Mouse (Mus musculus) liver, embryonic 14.5 days (tissue): ENCODE measurements around the gene Vav3. TPM values are rescaled to one million over a fixed set of nuclear protein-coding genes. Genes with fewer than 3 reads are reported as not detected.

ENCODE experiments used
- ATAC-seq: fragments of 200-750 bp; cut with Nextera tagmentation; 2 replicates; pipeline ENCODE4 v1.8.0; 2017; ENCODE audit warnings: moderate number of reproducible peaks, mild to moderate bottlenecking, moderate library complexity; ENCODE audit not compliant: insufficient read depth
- DNase-seq, 3 experiments: peaks; one replicate each; pipeline ENCODE4 v3.0.0-alpha.2; 2012 to 2013; ENCODE audit warnings: low read depth in 3 of 3, low spot score in 3 of 3
- H3K27ac ChIP-seq: fragments of 300-500 bp; sonication (generic); 2 replicates; pipeline ENCODE4 v1.5.1; 2014; ENCODE audit warnings: moderate library complexity, mild to moderate bottlenecking, control low read depth, inconsistent platforms
- H3K27me3 ChIP-seq: fragments of 300-500 bp; sonication (generic); 2 replicates; pipeline ENCODE4 v1.6.1; 2014; ENCODE audit warnings: mild to moderate bottlenecking, low read length, moderate library complexity; ENCODE audit not compliant: control insufficient read depth, insufficient read depth
- H3K36me3 ChIP-seq: fragments of 300-500 bp; sonication (generic); replicated peaks from 2 replicates; pipeline ENCODE4 v1.6.1; 2014; ENCODE audit warnings: low read depth; ENCODE audit not compliant: control insufficient read depth, insufficient read depth
- H3K4me1 ChIP-seq, 2 experiments: fragments of 200-500 bp in 1 of 2; fragments of 300-500 bp in 1 of 2; sonication (generic) in 1 of 2; replicated peaks; 2 replicates each; pipeline ENCODE4 v1.6.1; 2012 to 2014; ENCODE audit warnings: antibody characterized with exemption in 1 of 2, inconsistent platforms in 1 of 2, low read length in 1 of 2; ENCODE audit not compliant: control insufficient read depth in 2 of 2, insufficient read depth in 2 of 2
- H3K4me2 ChIP-seq: fragments of 300-500 bp; sonication (generic); 2 replicates; pipeline ENCODE4 v1.6.1; 2014; ENCODE audit warnings: low read depth, mild to moderate bottlenecking, control low read depth, moderate library complexity
- H3K4me3 ChIP-seq, 2 experiments: fragments of 200-500 bp in 1 of 2; fragments of 300-500 bp in 1 of 2; sonication (generic) in 1 of 2; 2 replicates each; pipeline ENCODE4 v1.5.1; 2012 to 2014; ENCODE audit warnings: low read depth in 2 of 2, low read length in 2 of 2, mild to moderate bottlenecking in 2 of 2, control low read depth in 1 of 2, inconsistent platforms in 1 of 2, moderate library complexity in 1 of 2; ENCODE audit not compliant: insufficient read depth in 1 of 2
- H3K9ac ChIP-seq: fragments of 300-500 bp; sonication (generic); replicated peaks from 2 replicates; pipeline ENCODE4 v1.6.1; 2014; ENCODE audit warnings: mild to moderate bottlenecking, control low read depth, moderate library complexity
- H3K9me3 ChIP-seq: fragments of 300-500 bp; sonication (generic); 2 replicates; pipeline ENCODE4 v1.6.1; 2016; ENCODE audit warnings: low read length, mixed read lengths; ENCODE audit not compliant: control insufficient read depth
- CTCF ChIP-seq: IDR thresholded peaks from 2 replicates; pipeline ENCODE4 v1.5.1; 2016; ENCODE audit warnings: antibody characterized with exemption, low read depth, control low read depth
- EP300 ChIP-seq: IDR thresholded peaks from 2 replicates; pipeline ENCODE4 v1.6.1; 2016; ENCODE audit warnings: antibody characterized with exemption, low read depth
- WGBS: fragments of 180-500 bp; shearing (Covaris S2); extraction: QIAGEN DNeasy Blood & Tissue Kit; methylation state at CpG from one replicate; pipeline ENCODE4 v1.1.7; 2014; ENCODE audit not compliant: insufficient replicate concordance; 5-methylcytosine and 5-hydroxymethylcytosine counted together
- polyA plus RNA-seq, 2 experiments: library from polyadenylated mRNA; depleted of rRNA in 1 of 2; stranded (reverse) in 1 of 2; unstranded in 1 of 2; fragments of >200 nt; fragmentation: Nextera tagmentation in 1 of 2; extraction: Ambion mirVana in 1 of 2; gene quantifications; 2 replicates each; pipeline versions ENCODE4 v1.2.1 to v1.2.3; 2012 to 2014

Vav3 gene
- polyA plus RNA-seq, 2 experiments, result 1.2 to 2.8 TPM

DNA sequence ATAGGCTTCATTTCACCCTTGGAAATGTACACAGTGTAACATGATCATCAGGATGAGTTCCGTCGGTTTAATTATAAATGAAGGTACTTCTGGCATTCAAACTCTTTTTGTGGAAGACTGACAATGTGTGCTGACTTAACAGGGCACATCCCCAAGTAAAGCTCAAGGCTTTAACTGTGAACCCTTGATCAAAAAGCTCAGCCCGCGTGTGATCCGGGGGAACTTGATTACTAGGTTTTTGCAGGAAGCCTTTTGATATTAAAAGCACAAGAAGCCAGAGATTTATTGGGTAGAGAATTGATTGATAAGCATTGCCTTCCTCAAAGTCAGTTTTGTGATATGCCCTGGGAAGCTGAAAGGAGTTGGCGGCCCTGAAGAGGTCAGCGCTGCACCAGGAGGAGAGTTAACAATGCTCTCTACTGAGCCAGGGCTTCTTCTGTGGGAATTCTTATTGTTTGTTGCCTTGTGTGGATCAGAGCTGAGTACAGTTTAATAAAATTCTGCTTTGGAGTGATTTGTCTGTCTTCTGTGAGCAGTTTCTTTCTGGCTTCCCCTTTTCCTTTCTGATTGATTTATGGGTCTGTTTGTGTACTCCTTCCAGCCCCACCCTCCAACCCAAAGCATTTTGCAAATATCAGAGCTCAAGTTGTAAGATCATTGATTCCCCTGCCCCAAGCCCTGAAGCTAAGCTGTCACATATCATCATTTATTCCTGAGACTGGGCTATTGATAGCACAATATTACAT lies 204.2 kb downstream of the Vav3 start:
- ATAC-seq (no peak), DNase-seq (no peak)
- Histone ChIP-seq H3K36me3 (no peaks in the 10 kb centered on the region), H3K27ac (no peak overlapping the region), H3K27me3 (no peaks in the 10 kb centered on the region), H3K4me3 (no peak overlapping the region), H3K9ac (no peak overlapping the region), H3K4me1 (no peaks in the 10 kb centered on the region), H3K4me2 (no peak overlapping the region), H3K9me3 (no peaks in the 10 kb centered on the region)
- 61% methylated on average over 7 of the region's 7 CpGs for WGBS
- TF ChIP-seq CTCF (no peak), EP300 (no peak)

DNA sequence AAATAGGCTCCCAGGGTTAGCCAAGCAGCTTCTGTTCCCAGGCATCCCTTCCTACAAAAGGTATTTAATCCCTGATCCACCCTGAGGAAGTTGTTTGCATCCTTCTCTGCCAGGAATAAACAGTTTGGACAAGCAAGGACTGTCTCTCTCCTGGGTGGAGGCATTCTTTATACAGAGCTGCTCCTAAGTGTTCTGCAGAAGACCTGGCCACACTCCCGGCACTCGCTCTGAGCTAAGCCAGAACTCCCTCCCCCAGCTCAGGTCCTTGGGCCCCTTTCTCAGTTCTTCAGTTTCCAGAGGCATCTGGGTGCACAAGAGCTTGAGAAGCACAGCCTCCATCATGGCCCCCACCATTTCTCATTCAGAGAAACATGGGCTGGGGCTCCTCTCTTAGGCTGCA lies 216.9 kb downstream of the Vav3 start:
- Histone ChIP-seq H3K9me3 (no peaks in the 10 kb centered on the region), H3K4me1 (no peaks in the 10 kb centered on the region), H3K4me2 (no peak overlapping the region), H3K27me3 (no peaks in the 10 kb centered on the region), H3K27ac (no peak overlapping the region), H3K9ac (no peak overlapping the region), H3K4me3 (no peak overlapping the region), H3K36me3 (no peaks in the 10 kb centered on the region)
- DNase-seq (no peak), ATAC-seq (no peak)
- WGBS, result 54% methylated on average over 2 of the region's 2 CpGs
- TF ChIP-seq CTCF (no peak), EP300 (no peak)

DNA sequence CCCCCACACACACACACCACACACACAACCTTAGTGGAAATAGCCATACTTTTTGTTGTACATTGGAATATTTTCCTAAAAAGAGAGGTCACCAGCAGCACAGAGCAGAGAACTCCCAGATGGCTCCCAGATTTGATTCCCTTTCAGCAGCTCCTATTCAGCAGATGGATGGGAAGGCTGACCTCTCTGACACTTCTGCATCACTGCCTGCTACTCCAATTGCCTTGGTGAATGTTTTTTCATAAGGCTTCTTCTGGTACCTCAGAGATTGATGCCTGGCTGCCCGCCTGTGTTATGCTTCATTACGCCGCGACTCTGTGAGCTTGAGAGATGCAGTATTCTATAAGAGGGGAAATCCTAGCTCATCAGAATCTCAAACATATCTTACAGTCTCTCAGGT lies 220.8 kb downstream of the Vav3 start:
- H3K4me2 ChIP-seq, result no peak overlapping the region
- no peaks in the 10 kb centered on the region for H3K4me1 ChIP-seq
- TF ChIP-seq EP300, result no peak
- TF ChIP-seq CTCF, result no peak
- no peaks in the 10 kb centered on the region for H3K36me3 ChIP-seq
- no peak overlapping the region for H3K4me3 ChIP-seq
- 76% methylated on average over 4 of the region's 4 CpGs for WGBS
- DNase-seq (no peak), ATAC-seq (no peak)
- H3K9me3 ChIP-seq, result no peaks in the 10 kb centered on the region
- no peaks in the 10 kb centered on the region for H3K27me3 ChIP-seq
- H3K9ac ChIP-seq, result no peak overlapping the region
- no peak overlapping the region for H3K27ac ChIP-seq

DNA sequence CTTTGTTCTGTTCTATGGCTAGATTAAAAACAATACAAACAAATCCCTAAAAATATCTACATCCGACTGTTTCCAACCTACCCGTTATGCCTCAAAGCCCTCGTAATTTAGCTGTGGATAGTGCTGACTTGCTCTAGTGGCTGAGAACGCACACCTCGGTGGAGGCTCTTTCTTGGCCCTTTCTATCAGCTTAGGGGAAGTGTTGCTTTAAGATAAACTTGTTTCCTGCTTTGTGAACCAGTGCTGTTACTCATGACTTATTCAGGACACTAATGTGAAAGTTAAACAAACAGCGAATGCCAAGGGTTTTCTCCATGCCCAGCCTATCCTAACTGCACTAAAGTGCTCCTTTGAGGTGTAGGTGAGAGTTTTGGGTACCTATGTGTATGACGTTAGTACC lies 221.3 kb downstream of the Vav3 start:
- H3K4me2 ChIP-seq, result no peak overlapping the region
- H3K4me3 ChIP-seq, result no peak overlapping the region
- no peak overlapping the region for H3K9ac ChIP-seq
- no peaks in the 10 kb centered on the region for H3K36me3 ChIP-seq
- TF ChIP-seq EP300, result no peak
- no peak for TF ChIP-seq CTCF
- no peaks in the 10 kb centered on the region for H3K9me3 ChIP-seq
- DNase-seq (no peak), ATAC-seq (no peak)
- H3K27me3 ChIP-seq, result no peaks in the 10 kb centered on the region
- no peak overlapping the region for H3K27ac ChIP-seq
- WGBS, result 31% methylated on average over 7 of the region's 7 CpGs
- no peaks in the 10 kb centered on the region for H3K4me1 ChIP-seq

DNA sequence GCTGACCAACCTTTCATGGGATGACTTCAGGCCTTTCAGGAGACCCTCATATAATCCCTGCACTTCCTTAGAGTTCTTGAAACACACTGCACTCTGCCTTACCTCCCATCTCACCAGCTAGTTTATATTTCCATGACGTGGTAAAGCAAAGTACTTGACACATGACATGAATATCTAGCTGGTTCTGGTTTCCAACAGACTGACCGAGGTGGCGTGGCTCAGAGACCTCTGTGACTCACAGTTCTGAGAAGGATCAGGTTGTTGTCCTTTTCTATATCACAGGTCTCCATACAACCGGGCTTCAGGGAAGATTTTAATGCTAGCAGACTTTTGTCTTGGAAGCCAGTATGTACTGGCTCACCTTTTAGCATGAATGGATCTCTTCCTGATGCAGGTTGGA lies 221.8 kb downstream of the Vav3 start:
- WGBS, result 63% methylated on average over 4 of the region's 4 CpGs
- H3K27me3 ChIP-seq, result no peaks in the 10 kb centered on the region

More for the DNA sequence above, 221.8 kb downstream of the Vav3 start:
- ATAC-seq (no peak), DNase-seq (no peak)
- H3K4me1 ChIP-seq, result no peaks in the 10 kb centered on the region
- H3K9me3 ChIP-seq, result no peaks in the 10 kb centered on the region
- no peak overlapping the region for H3K4me3 ChIP-seq
- H3K36me3 ChIP-seq, result no peaks in the 10 kb centered on the region
- H3K27ac ChIP-seq, result no peak overlapping the region
- H3K4me2 ChIP-seq, result no peak overlapping the region
- no peak for TF ChIP-seq CTCF
- TF ChIP-seq EP300, result no peak
- H3K9ac ChIP-seq, result no peak overlapping the region
